Mouse (Mus musculus) pancreas, adult 10 weeks (tissue): ENCODE results near the gene Ddx4. TPM values are rescaled to one million over a fixed set of nuclear protein-coding genes. Genes with fewer than 3 reads are reported as not detected.

Experiments
- polyA plus RNA-seq: library from polyadenylated mRNA; stranded (reverse); fragments of 350-450 nt; fragmentation: Illumina TruSeq; extraction: RNeasy Lipid Tissue Mini Kit (QIAGEN cat#74804); gene quantifications from one replicate; pipeline ENCODE4 v1.2.3, GENCODE M21; 2015; ENCODE audit warnings: low read depth, low replicate concordance; ENCODE audit not compliant: insufficient read depth

The Ddx4 gene
- polyA plus RNA-seq, result not detected

DNA sequence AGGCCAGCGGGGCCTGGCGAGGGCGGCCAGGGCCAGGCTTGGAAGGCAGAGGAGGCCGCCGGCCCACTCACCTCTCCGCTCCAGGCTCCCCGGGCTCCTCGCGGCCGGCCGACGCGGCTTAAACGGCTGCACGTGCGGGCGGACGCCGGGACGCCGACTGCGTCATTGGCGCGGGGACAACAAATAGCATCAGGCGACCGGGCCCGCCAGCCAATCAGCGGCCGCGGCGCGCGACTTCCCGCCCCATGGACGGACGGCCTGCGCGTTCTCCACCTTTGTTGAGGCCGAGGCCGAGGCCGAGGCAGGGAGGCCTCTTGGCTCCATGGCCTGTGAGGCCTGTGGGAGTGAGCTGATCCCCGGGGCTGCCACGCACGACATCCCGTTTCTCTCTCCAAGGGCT is at the start of gene Ddx4:
TSS of gene Ddx4 (minus strand) at position 271 of the 400 bp plus-strand sequence.

GRCm38 (mm10) chr13:112660574-112661381 is 8.5 kb upstream of the Ddx4 start, which contains the start of gene Slc38a9:
Gene Slc38a9 (plus strand): TSS chr13:112660751.

GRCm38 (mm10) chr13:112594260-112594659 is 58.0 kb downstream of the Ddx4 start, which contains the start of gene Il31ra:
Gene Il31ra (minus strand): TSS chr13:112594360.

Other genes with a start within 250 kb of the Ddx4 start
- 33.9 TPM for gene Il6st, start 188.4 kb downstream of the Ddx4 start, polyA plus RNA-seq
- 1.5 TPM for gene Il31ra, start 58.1 kb downstream of the Ddx4 start, polyA plus RNA-seq
- gene Slc38a9, start 8.3 kb upstream of the Ddx4 start, polyA plus RNA-seq, result 6.6 TPM
- 59.3 TPM for gene Plpp1, start 148.3 kb upstream of the Ddx4 start, polyA plus RNA-seq